Mouse (Mus musculus) midbrain, embryonic 14.5 days (tissue): ENCODE results near the gene Col4a2. TPM values are rescaled to one million over a fixed set of nuclear protein-coding genes. Genes with fewer than 3 reads are reported as not detected.

Experiments
- ATAC-seq: fragments of 200-750 bp; cut with Nextera tagmentation; 2 replicates; pipeline ENCODE4 v1.8.0; 2017; ENCODE audit warnings: moderate number of reproducible peaks, moderate library complexity; ENCODE audit not compliant: low FRiP score, low TSS enrichment
- DNase-seq: peaks from one replicate; pipeline ENCODE4 v3.0.0-alpha.2; 2015
- H3K27ac ChIP-seq: fragments of 300-500 bp; sonication (generic); replicated peaks from 2 replicates; pipeline ENCODE4 v1.5.1; 2014; ENCODE audit warnings: mild to moderate bottlenecking, low read depth, low read length, moderate library complexity
- H3K27me3 ChIP-seq: fragments of 300-500 bp; sonication (generic); 2 replicates; pipeline ENCODE4 v1.6.1; 2014; ENCODE audit warnings: low read length, control low read depth, mixed read lengths; ENCODE audit not compliant: control insufficient read depth, insufficient read depth
- H3K36me3 ChIP-seq: fragments of 300-500 bp; sonication (generic); 2 replicates; pipeline ENCODE4 v1.6.1; 2014; ENCODE audit warnings: low read length, control low read depth; ENCODE audit not compliant: control insufficient read depth, insufficient read depth
- H3K4me1 ChIP-seq: fragments of 300-500 bp; sonication (generic); 2 replicates; pipeline ENCODE4 v1.6.1; 2014; ENCODE audit warnings: mild to moderate bottlenecking, antibody characterized with exemption, low read length, control low read depth; ENCODE audit not compliant: control insufficient read depth, insufficient read depth
- H3K4me2 ChIP-seq: fragments of 300-500 bp; sonication (generic); 2 replicates; pipeline ENCODE4 v1.6.1; 2014; ENCODE audit warnings: mild to moderate bottlenecking, low read length, moderate library complexity
- H3K4me3 ChIP-seq: fragments of 300-500 bp; sonication (generic); replicated peaks from 2 replicates; pipeline ENCODE4 v1.5.1; 2014; ENCODE audit warnings: low read depth, low read length
- H3K9ac ChIP-seq: fragments of 300-500 bp; sonication (generic); replicated peaks from 2 replicates; pipeline ENCODE4 v1.6.1; 2014; ENCODE audit warnings: mild to moderate bottlenecking, low read length, moderate library complexity
- H3K9me3 ChIP-seq: fragments of 300-500 bp; sonication (generic); 2 replicates; pipeline ENCODE4 v1.6.1; 2016; ENCODE audit warnings: low read length, control low read depth, mixed read lengths; ENCODE audit not compliant: control insufficient read depth
- WGBS: fragments of 180-500 bp; shearing (Covaris S2); extraction: QIAGEN DNeasy Blood & Tissue Kit; methylation state at CpG from one replicate; pipeline ENCODE4 v1.1.7; 2014; 5-methylcytosine and 5-hydroxymethylcytosine counted together
- polyA plus RNA-seq: library from polyadenylated mRNA; unstranded; fragments of >200 nt; fragmentation: Nextera tagmentation; extraction: Ambion mirVana; gene quantifications from 2 replicates; pipeline ENCODE4 v1.2.1, GENCODE M21; 2014

The Col4a2 gene
- polyA plus RNA-seq, 1 experiment from 2014 or later = 40.7 TPM

- DNase-seq (no peak), ATAC-seq (no peak)
- no peaks in the 10 kb centered on the region for H3K4me1 ChIP-seq
- H3K4me3 ChIP-seq = no peak overlapping the region
- no peak overlapping the region for H3K4me2 ChIP-seq
- no peak overlapping the region for H3K9ac ChIP-seq
- 86% methylated on average over 3 of the region's 3 CpGs for WGBS
- H3K27ac ChIP-seq = no peak overlapping the region
- no peaks in the 10 kb centered on the region for H3K27me3 ChIP-seq
- no peaks in the 10 kb centered on the region for H3K36me3 ChIP-seq
- H3K9me3 ChIP-seq = no peaks in the 10 kb centered on the region
Measured at GRCm38 (mm10) chr8:11299317-11299602, 13.3 kb upstream of the Col4a2 start.

GRCm38 (mm10) chr8:11300436-11300835 lies 12.2 kb upstream of the Col4a2 start:
- Histone ChIP-seq H3K4me3 (no peak overlapping the region), H3K9me3 (no peaks in the 10 kb centered on the region), H3K4me1 (no peaks in the 10 kb centered on the region), H3K27ac (no peak overlapping the region), H3K27me3 (no peaks in the 10 kb centered on the region), H3K36me3 (no peaks in the 10 kb centered on the region), H3K4me2 (no peak overlapping the region), H3K9ac (no peak overlapping the region)
- DNase-seq = no peak
- no peak for ATAC-seq
- WGBS = 83% methylated on average over 8 of the region's 8 CpGs

GRCm38 (mm10) chr8:11304027-11304601 lies 8.5 kb upstream of the Col4a2 start:
- ATAC-seq (no peak), DNase-seq (no peak)
- H3K4me1 ChIP-seq = 0 out of 2 replicates have a peak, but pooled peaks cover 3% of the 10 kb centered on the region
- H3K36me3 ChIP-seq = no peaks in the 10 kb centered on the region
- no peaks in the 10 kb centered on the region for H3K9me3 ChIP-seq
- no peak overlapping the region for H3K4me2 ChIP-seq
- no peaks in the 10 kb centered on the region for H3K27me3 ChIP-seq
- no peak overlapping the region for H3K4me3 ChIP-seq
- WGBS = 90% methylated on average over 6 of the region's 6 CpGs
- no peak overlapping the region for H3K27ac ChIP-seq
- no peak overlapping the region for H3K9ac ChIP-seq

GRCm38 (mm10) chr8:11305539-11305938 lies 7.1 kb upstream of the Col4a2 start:
- Histone ChIP-seq H3K36me3 (no peaks in the 10 kb centered on the region), H3K4me1 (0 out of 2 replicates have a peak, but pooled peaks cover 3% of the 10 kb centered on the region), H3K27ac (no peak overlapping the region), H3K27me3 (no peaks in the 10 kb centered on the region), H3K4me2 (no peak overlapping the region), H3K9me3 (no peaks in the 10 kb centered on the region), H3K9ac (no peak overlapping the region), H3K4me3 (no peak overlapping the region)
- no peak for ATAC-seq
- DNase-seq = no peak
- WGBS = 93% methylated on average over 1 of the region's 1 CpGs

GRCm38 (mm10) chr8:11307451-11307850 lies 5.2 kb upstream of the Col4a2 start:
- Histone ChIP-seq H3K9ac (no peak overlapping the region), H3K4me3 (no peak overlapping the region), H3K4me2 (no peak overlapping the region), H3K4me1 (0 out of 2 replicates have a peak, but pooled peaks cover 12% of the 10 kb centered on the region), H3K27ac (0 out of 2 replicates have a peak overlapping the region, but pooled peaks have one; percentile 37), H3K27me3 (peaks cover 12% of the 10 kb centered on the region; the same call in 1 of the 2 replicates), H3K36me3 (no peaks in the 10 kb centered on the region), H3K9me3 (no peaks in the 10 kb centered on the region)
- peak; percentile 55 for DNase-seq
- peak; percentile 46; the same call in 1 of the 2 replicates for ATAC-seq
- 70% methylated on average over 7 of the region's 7 CpGs for WGBS

- H3K9ac ChIP-seq = no peak overlapping the region
- H3K4me2 ChIP-seq = no peak overlapping the region; the same call in 1 of the 2 replicates
- DNase-seq = no peak
- H3K27me3 ChIP-seq = peaks cover 19% of the 10 kb centered on the region; the same call in 1 of the 2 replicates
- 19% methylated on average over 7 of the region's 7 CpGs for WGBS
- no peak overlapping the region for H3K27ac ChIP-seq
- peaks cover 19% of the 10 kb centered on the region for H3K4me1 ChIP-seq
- no peak overlapping the region for H3K4me3 ChIP-seq
- ATAC-seq = no peak
- H3K9me3 ChIP-seq = no peaks in the 10 kb centered on the region
- no peaks in the 10 kb centered on the region for H3K36me3 ChIP-seq
Measured at GRCm38 (mm10) chr8:11308570-11308998, 4.0 kb upstream of the Col4a2 start.

- Histone ChIP-seq H3K4me1 (peaks cover 21% of the 10 kb centered on the region), H3K36me3 (no peaks in the 10 kb centered on the region), H3K9me3 (no peaks in the 10 kb centered on the region), H3K4me3 (no peak overlapping the region), H3K27me3 (peaks cover 26% of the 10 kb centered on the region; the same call in 1 of the 2 replicates), H3K9ac (no peak overlapping the region), H3K4me2 (0 out of 2 replicates have a peak overlapping the region, but pooled peaks have one; percentile 6), H3K27ac (no peak overlapping the region)
- ATAC-seq = no peak
- 27% methylated on average over 5 of the region's 5 CpGs for WGBS
- no peak for DNase-seq
Measured at GRCm38 (mm10) chr8:11309226-11309625, 3.4 kb upstream of the Col4a2 start.

- Histone ChIP-seq H3K4me2 (0 out of 2 replicates have a peak overlapping the region, but pooled peaks have one; percentile 19), H3K36me3 (no peaks in the 10 kb centered on the region), H3K9me3 (no peaks in the 10 kb centered on the region), H3K9ac (no peak overlapping the region), H3K27me3 (peaks cover 32% of the 10 kb centered on the region; the same call in 1 of the 2 replicates), H3K4me3 (no peak overlapping the region), H3K27ac (no peak overlapping the region), H3K4me1 (peaks cover 21% of the 10 kb centered on the region)
- WGBS = 67% methylated on average over 2 of the region's 2 CpGs
- DNase-seq (no peak), ATAC-seq (no peak)
Measured at GRCm38 (mm10) chr8:11310049-11310448, 2.6 kb upstream of the Col4a2 start.

- WGBS = 3% methylated on average over 34 of the region's 34 CpGs
- H3K9me3 ChIP-seq = no peaks in the 10 kb centered on the region
- H3K4me2 ChIP-seq = peak overlapping the region; percentile 87
- DNase-seq = peak; percentile 47
- no peak for ATAC-seq
- H3K4me3 ChIP-seq = peak overlapping the region; percentile 51
- peaks cover 32% of the 10 kb centered on the region; the same call in 1 of the 2 replicates for H3K27me3 ChIP-seq
- H3K4me1 ChIP-seq = peaks cover 21% of the 10 kb centered on the region
- peak overlapping the region; percentile 26 for H3K27ac ChIP-seq
- no peaks in the 10 kb centered on the region for H3K36me3 ChIP-seq
- peak overlapping the region; percentile 60 for H3K9ac ChIP-seq
Measured at GRCm38 (mm10) chr8:11311681-11312348, 790 bp upstream of the Col4a2 start.
